Mouse (Mus musculus): ENCODE measurements at regions not wholly inside any gene's neighbourhood (a gene's known extent, or its start where the extent isn't known, plus 50 kb on each side); places are given as distances from the start of the nearest gene placed in this dataset.

DNA sequence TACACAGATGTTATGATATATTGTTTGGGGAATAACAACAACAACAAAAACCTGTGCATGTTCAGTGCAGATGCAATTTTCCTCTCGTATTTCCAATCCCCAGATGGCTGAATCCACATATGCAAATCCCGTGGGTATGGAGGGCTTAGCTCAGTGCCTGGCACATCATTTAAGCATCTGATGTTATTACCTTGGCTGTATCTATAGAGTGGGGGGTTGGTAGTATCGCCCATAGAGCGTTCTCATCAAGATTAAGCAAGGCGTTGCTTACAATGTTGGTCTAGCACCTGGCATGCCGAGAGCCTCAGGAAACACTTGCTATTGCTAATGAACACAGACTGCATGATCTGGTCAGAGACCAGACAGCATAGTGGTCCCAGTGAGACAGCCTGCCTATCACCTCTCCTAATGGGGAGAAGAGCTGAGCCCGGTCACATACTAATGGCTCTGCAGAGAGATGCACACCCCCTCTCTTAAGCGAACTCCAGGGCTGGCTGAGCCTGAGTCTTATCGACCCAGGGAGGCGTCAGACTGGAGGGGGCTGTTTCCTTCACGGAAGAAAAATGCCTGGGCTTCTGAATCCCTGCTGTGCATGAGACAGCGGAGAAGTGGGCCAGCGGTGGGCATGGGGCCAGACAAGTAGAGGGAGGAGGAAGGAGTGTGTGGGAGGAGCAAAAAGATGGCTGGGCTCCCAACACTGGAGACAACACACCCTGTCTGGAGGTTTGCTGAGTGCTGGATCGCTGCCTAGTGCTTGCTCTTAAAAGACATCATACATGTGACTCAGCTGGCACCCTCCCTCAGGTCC, 190.9 kb upstream of the Ncam1 start:
- no peak for TF ChIP-seq POLR2A (IDR thresholded peaks at IDR 0.05; ENCODE audit: low read depth, low read length)
- TF ChIP-seq CTCF (IDR thresholded peaks at IDR 0.05; ENCODE audit: extremely low read depth, insufficient read length, insufficient replicate concordance, low read depth, low read length): no peak

All from small intestine, adult 2 months (tissue).